Mouse (Mus musculus): ENCODE data around the gene Sys1.
A peak's percentile ranks its signal among the peaks of the same experiment; 100 is the strongest.

The Sys1 gene

DNA sequence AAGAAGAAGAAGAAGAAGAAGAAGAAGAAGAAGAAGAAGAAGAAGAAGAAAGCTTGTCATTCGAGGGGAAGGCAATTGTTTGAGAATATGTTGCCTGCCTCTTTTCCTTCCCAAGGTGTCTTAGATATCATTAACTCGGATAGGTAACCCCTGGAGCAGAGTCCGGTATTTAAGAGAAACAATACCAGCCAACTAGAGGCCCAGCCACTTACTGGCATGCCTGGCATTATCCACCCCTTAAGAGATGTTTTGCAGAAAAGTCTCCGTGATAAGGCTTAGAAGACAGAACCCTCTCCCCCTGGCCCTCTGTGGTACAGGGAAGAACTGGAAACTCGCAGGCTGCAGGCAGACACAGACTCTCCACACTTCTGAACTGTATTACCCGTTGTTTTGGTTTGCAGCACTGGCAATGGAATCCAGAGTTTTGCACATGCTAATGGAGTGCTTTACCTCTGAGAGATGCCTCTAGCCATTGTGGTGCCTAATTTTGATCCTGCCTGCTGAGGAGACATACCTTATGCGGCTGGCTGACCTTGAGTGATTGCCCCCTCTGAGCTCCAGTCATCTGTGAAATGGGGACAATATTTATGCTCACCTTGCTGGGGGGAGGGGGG is 2.8 kb upstream of the Sys1 start:
- no peak for DNase-seq (ENCODE audit: low spot score)

DNA sequence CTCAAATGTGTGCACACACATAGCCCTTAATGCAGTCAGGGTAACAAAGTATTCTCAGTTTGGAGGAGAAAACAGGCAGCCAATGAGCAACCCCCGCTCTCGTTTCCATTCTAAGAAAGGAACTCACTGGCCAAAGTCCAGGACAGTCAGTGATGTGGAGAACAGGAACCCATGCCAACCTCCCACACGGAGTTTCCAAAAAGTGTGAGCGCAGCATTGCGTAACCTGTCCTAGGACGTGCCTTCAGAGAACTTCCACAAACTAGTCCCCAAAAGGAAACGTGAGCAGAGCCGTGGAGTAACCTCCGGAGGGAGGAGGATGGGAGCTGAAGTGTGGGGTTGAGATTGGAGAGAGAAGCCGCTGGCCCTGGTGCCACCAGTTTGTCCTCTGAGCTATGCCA is 1.9 kb upstream of the Sys1 start:
- peak; percentile 75 for DNase-seq (ENCODE audit: low spot score)

DNA sequence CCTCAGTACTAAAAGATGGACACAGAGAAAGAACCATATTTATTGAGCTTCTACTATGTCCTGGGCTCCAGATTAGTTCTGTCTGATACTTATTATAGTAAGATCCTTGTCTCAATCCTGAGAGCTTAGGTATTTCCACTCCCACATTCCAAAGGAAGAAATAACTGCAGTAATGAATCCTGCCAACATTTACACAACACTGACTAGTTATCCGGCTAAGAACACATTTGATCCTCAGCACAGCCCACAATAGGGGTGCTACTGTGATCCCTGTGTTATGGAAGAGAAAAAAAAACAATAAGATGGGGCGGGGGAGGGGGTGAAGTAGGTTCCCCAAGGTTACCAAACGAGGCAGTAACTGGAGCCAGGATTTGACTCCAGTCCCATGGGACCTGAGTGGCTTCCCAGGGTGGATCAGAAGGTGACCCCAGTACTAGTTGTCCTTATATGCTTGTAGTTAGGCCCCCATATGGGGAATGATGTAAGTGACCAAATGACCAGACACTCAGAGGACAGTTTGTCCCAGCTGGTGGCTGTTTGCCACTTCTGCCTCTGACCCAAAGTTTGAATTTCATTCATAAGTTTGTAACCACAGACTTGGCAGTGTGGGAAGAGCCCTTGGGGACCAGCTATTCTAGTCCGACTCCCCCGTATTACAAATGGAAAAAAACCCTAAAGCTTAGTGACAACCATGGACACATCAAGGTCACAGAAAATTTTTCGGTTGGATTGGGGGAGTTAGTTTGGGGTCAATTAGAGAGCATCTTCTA is 1.2 kb upstream of the Sys1 start:
- peak; percentile 69 for DNase-seq (ENCODE audit: low spot score)

DNA sequence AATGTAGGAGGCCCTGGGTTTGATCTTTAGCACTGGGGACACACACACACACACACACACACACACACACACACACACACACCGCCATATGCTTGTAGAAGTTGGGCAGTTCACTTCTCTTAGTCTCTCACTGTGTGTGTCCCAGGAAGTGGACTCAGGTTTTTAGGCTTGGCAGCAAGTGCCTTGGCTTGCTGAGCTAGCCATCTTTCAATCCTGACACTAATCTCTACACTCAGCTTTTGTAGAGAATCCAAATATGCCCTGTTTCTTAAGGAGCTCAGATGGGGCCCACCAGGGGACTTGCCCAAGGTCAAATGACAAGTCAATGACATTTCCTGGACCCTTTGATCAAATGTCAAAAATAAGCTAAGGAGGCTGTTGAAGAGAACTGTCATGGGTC is 351 bp upstream of the Sys1 start:
- no peak for DNase-seq (ENCODE audit: low spot score)

DNA sequence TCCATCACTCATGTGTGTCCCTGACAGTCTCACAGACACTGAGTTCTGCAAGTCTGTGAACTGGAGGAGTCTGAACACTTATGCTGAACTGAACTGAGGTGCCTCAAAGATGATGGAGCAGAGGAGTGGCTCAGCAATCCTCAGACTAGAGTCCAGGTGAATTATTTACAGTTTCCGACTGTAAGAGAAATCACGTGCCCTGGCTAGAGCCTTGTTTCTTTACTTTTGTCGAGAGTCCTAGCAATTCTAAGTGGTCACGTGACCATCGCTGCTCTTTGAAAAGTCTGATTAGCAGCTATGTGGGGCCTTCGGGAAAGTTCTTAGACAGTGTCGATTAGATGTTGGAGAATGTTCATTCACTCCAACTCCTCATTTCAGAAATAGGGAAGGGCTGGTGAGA is 1.2 kb downstream of the Sys1 start:
- DNase-seq (ENCODE audit: low spot score), result no peak

DNA sequence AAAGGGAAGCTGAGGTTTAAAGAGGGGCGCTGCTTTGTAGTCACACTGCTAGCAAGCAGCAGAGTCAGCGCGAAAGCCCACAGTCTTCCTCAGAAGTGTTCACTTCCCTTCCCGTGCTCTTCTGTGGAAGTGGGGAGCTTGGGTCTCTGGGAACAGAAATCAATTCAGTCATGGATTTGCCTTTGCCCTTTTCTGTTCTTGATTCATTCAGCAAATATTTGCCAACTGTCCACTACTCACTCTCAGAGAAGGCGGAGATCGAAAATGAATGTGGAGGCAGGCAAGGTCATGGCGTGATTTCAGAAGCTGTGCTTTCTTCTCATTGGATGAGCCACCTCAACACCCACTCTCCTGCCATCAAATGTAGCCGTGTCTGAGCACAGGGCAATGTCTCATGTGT is 1.8 kb downstream of the Sys1 start:
- DNase-seq (ENCODE audit: low spot score), result no peak

DNA sequence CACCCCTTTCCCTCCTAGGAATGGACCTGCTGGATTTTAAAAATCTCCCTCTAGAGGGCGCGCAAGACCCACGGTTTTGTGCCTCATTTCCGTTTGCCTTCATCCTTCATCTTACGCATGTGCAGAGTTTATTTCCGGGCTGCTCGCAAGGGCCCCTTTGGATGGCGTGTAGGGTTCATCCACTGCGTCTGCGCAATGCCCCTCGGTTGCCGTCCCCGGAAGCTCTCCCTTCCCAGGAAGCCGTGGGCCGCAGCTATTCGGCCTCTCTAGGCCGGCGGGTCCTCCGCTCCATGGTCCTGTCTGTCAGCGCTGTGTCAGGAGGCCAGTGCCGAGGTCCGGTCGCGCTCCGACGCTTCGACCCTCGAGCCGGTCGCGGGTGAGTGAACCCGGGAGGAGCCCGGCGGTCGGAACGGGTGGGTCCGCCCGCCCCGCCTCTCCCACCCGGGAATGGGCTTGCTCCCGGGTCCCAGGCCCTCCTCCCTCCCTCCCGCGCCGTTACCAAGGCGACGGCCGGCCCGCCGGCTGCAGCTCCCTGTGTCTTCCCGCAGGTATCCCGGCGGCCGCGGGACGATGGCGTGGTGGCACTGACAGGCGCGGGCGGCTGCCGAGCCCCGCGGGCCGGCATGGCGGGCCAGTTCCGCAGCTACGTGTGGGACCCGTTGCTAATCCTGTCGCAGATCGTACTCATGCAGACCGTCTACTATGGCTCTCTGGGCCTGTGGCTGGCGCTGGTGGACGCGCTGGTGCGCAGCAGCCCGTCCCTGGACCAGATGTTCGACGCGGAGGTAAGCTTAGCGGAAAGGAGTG is 4.2 kb downstream of the Sys1 start, which contains the start of gene Gm20458:
Gm20458 (plus strand) TSS at position 223 of the 807 bp plus-strand sequence.
- peak; percentile 92 for DNase-seq (ENCODE audit: low spot score)

DNA sequence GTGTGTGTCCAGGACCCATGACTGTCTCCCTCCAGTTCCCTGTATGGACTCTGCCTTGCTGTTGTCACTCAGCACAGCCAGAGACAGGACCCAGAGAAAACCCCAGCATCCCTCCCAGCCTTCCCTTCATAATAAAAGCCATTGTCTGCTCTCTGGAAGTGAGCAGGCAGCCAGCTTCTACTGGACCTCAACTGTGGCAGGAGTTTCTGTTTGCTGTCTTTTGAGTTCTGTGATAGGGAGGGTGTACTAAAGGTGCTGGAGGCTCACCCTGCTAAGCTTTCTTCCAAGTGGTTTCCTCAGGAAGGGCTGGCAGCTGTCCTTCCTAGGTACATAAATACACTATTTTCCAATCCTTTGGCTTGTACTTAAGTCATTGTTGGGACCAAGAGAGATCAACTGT is 8.4 kb downstream of the Sys1 start:
- no peak for DNase-seq (ENCODE audit: low spot score)

DNA sequence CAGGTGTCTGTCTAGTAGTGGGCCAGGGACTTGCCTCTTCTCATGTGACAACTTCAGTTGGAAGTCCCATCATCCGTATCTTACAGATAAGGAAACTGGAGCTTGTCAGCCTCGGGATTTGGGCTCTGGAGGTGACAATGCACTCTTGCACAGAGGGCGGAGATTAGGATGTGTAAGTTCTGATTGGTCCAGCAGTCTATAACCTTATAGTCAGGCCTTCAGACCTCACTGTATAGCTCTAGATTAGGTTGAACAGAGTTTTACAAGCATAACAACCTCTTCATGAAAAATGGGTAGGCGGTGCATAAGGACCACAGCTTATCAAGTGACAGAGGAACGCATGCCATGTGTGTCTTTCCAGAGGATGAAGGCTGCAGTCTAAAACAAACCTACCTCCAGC is 10.0 kb downstream of the Sys1 start:
- DNase-seq (ENCODE audit: low spot score), result no peak

DNA sequence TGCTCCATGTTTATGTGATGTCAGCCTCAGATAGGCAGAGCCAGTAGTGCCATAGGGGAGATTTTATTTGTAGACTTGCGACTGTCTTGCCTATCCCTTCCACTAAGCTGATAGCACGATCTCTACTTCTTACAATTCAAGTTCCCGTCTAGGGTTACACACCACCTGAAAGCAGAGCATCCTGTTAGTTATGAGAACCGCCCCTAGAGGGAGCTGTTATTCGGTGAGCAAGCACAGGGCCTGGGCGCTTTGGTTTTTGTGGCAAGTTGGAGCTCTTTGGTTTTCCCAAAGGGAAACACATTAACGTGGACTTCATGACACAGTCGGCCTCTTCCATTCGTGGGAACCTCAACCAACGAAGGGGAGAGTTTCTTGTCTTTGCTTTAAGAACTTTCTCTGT is 13.5 kb downstream of the Sys1 start:
- DNase-seq (ENCODE audit: low spot score), result peak; percentile 63

DNA sequence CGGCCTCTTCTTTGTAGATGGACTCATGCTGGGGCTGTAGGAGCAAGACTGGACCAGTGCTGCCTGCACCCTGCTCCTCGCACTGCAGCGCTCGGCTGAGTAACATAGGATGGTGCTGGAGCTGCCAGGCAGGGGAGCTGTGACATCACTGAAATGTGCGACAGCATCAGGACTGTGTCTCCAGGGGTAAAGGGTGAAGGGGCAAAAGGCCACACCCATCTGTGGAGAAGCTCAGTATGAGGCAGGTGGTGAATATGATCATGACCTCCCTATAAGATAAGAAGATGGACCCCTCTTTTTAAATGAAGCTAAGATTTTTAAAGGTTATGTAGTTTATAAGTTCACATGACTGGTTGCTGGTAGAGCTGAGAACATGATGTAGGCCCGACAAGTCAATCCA is 16.9 kb downstream of the Sys1 start, which contains the start of gene Trp53tg5:
Trp53tg5 (minus strand) TSS at position 101 of the 400 bp plus-strand sequence.
- DNase-seq (ENCODE audit: low spot score), result no peak

DNA sequence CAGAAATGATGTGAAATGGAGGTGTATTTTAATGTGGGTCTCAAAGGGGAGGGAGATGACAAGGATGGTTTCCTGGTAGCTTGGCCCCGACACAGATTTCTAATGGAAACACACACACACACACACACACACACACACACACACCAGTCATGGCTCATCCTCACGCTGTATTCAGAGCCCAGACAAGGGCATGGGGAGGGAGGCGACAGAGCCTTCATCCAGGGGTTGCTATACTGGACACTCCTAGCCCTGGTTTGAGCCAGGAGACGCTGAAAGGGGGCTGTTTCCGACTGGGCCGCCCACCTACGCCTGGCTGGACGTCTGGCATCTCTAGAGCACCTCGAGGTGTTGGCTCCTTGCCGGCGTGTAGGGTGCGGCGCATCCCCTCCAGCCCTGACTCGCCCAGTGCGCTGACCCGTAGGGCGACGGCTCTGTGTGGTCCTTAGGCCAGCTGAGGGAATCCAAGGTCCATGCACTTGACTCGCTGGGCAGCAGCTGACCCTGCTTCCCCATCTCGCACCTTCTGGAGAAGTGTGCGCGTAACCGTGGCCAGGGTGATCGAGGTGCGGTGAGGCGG is 29.0 kb downstream of the Sys1 start, which contains the start of gene Dbndd2:
Dbndd2 (plus strand) TSS at position 426 of the 577 bp plus-strand sequence.
- DNase-seq (ENCODE audit: low spot score), result peak; percentile 71

DNA sequence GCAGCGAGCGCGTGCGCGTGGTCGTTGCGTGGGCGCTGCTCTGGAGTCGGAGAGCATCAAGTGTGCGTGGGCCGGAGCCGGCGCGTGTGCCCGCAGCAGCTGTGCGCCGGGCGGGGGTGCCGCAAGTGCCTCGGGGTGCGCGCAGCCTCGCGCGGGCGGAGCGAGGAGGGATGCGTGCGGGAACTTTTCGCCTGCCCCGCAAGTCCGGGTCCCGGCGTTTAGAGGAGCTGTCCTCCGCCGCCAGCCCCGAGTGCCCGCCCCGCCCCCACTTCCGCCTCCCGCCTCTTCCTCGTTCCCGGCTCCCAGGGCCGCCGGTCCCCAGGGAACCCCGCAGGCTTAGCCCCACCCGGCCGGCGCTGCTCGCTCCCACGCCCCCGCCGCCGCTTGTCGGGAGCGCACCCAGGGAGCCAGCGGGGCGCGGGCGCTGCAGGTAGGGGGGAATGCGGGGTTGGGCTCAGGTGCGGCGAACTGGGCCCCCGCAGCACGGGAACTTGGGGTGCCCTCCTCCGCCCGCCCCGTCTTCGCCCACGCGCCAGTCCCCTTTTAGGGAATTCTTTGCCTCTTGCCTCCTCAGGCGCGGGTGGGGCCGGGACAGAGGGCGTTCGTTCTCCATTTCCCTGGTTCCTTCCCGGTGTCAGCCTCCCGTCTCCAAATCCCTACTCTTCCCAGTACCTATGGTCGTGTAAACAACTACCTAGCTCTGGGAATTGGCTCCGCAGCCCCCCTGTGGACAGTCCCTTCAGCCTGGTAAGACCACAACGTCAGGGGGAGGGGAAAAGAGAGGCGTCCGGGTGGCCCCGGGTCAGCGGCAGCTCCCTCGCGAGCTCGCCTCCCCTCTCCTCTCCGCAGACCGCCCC is 29.7 kb downstream of the Sys1 start:
- peak; percentile 77 for DNase-seq (ENCODE audit: low spot score)

DNA sequence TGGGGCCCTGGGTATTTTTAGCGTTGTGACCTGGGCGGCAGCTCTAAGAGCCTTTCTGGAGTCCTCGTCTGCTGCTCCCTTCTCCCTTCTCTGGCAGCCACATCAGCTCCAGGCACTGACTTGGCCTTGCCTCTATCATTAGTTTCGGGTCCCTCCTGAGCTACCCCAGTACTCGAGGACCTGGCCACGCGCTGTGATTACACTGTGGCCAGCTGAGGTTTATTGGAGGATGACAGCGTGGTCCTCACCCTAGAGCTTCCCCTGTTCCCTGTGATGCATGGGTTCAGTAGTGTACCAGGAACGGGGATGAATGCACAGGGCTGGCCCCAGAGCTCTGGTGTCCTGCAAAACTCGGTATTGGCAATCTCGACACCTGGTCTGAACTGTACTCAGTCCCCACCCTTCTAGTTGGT is 30.4 kb downstream of the Sys1 start:
- DNase-seq (ENCODE audit: low spot score), result no peak

DNA sequence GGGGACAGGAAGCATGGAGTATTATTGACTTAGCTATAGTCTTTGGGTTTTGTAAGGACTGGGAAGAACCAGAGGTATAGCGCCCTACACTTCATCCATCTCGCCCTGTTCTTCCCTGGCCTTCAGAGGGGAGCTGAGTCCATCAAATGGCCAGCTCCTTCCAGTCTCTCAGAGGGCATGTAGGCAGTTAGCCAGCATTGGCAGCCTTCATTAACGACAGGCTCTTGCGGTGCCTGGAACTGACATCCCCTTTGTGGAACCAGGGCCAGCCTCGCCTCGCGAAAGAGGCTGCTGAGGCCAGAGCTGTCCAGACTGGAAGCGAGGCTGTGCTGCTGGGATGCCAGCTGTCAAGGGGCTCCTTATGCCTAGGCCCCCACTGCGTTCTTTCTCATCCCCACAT is 31.0 kb downstream of the Sys1 start:
- DNase-seq (ENCODE audit: low spot score), result no peak

DNA sequence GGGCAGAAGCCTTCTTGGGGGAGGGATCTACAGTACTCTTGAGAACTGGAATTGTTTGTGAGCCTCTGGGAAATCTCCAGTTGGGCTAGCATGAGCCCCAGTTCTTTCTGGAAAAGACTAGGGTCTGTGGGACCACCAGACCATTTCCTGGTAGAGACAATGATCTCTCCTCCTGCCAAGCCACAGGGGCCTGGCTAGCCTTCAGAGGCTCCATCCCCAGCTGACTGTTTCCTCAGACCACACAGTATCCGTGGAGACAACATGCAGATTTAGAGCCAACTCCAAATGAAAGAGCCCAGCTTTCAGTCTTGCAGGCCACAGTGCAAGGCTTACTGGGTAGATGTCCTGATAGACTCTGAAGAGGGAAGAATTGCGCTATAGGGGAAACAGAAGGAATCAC is 37.4 kb downstream of the Sys1 start:
- DNase-seq (ENCODE audit: low spot score), result no peak

DNA sequence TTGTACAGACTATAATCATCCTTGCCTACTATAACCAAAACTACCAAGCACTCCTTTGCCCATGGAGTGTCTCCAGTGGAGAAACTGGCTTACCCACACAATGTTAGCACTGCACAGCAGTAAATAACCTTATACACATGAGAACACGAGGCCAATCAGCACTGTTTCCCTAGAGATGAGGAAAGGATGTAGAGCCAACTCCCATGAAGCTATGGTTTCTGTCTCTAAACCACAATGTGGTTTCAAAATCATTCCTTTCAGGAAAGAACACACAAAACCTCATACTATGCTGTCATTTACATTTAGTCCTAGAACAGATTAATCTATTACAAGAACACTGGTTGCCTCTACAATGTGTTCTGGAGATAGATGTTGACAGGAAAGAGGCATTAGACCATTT is 39.6 kb downstream of the Sys1 start:
- DNase-seq (ENCODE audit: low spot score), result no peak

DNA sequence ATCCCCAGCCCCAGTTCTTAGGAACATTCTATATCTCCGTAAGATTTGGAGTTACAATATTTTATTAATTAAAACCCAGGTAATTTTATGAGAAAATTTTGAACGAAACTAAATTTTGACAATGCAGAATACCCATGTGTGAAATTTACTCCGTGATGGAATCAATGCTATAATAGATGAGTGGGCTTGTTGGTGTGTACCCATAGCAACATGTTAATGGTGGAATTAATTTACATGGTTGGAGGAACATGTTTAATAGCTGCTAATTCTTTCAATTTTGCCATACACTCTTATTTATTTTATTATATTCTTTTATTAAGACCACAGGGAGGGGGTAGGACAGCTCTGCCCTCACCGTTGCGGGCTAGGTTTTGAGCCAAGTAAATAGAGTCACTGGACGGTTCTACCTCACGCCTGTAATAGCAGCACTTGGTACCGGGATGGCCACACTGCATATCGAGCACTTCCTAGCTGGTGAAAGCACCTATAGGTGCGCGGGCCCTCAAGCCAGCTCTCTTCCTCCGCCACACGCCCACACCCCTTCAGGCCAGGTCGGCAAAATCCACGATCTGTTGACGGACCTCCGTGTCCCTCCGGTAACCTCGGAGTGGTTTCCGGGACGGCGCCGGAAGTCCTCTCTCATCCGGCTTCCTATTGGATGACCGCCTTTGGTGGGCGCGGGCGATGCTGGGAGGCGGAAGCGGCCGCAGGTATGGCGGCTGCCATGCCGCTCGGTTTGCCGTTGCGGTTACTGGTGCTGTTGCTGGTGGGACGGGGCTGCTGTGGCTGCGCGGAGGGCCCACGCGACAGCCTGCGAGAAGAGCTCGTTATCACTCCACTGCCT is 40.3 kb downstream of the Sys1 start, which contains the start of gene Pigt:
Pigt (plus strand) TSS at position 674 of the 844 bp plus-strand sequence.
- DNase-seq (ENCODE audit: low spot score), result peak; percentile 88

DNA sequence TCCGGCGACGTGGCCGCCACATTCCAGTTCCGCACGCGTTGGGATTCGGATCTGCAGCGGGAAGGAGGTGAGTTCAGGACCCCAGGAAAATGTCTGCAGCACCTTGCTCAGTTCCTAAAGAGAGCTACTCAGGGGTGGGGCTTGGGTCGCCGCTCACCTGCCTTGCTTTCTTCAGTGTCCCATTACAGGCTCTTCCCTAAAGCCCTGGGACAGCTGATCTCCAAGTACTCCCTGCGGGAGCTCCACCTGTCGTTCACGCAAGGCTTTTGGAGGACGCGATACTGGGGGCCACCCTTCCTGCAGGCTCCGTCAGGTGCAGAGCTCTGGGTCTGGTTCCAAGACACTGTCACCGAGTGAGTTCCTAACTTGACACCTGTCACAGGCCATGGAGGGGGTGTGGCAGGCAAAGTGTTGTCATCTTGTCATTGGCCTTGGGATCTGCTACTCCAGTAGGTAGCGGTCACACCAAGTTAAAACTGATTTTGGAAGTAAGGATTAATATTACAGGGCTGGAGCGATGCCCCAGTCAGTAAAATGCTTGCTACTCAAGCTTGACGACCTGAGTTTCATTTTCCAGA is 41.0 kb downstream of the Sys1 start:
- no peak for DNase-seq (ENCODE audit: low spot score)

DNA sequence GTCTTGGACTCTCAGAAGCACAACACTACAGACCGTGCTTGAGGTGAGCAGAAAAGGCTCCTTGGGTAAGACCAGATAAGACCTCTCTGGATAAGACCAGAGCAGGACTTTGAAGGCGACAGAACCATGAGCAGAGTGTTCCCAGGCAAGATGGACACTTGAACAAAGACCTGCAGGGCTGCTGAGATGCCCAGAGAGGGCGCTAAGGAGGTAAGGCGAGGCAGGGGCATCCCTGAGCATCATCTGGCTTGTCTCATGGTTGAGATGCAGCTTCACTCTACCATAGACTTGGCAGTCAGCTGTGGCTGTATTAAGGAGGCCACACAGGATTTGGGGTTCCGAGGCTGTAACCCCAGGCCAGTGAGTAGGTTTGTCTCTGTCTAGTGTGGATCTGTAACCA is 42.6 kb downstream of the Sys1 start:
- DNase-seq (ENCODE audit: low spot score), result no peak

Data from testis, postnatal 10 days (tissue).